Mouse (Mus musculus) left cerebral cortex, postnatal 14 days (tissue): ENCODE data around the gene Eya2. TPM values are rescaled to one million over a fixed set of nuclear protein-coding genes. Genes with fewer than 3 reads are reported as not detected.

Experiments used
- DNase-seq, 2 experiments: peaks; one replicate each; pipeline ENCODE4 v3.0.0; 2021 to 2022; ENCODE audit warnings: low spot score in 2 of 2, mixed read lengths in 1 of 2
- intact Hi-C: fragments of 180-260 bp; cut with DNase I; formaldehyde crosslinking; loops from one replicate; pipeline ENCODE4 v1.15.1; 2025
- total RNA-seq, 2 experiments: library from RNA; stranded (reverse); gene quantifications; 2 replicates each; pipeline ENCODE4 v1.2.3; 2021

The Eya2 gene
- total RNA-seq, 2 experiments from 2014 or later: 4.8 to 5.1 TPM

- intact Hi-C loops: no loop called here
- DNase-seq: no peak
These were observed 10.3 kb upstream of the Eya2 start for GRCm38 (mm10) chr2:165584563-165584962.

GRCm38 (mm10) chr2:165590742-165591141 is 4.1 kb upstream of the Eya2 start:
- intact Hi-C loops: no loop called here
- no peak for DNase-seq

GRCm38 (mm10) chr2:165593763-165594162 is 1.1 kb upstream of the Eya2 start:
- intact Hi-C loops: no loop called here
- DNase-seq: no peak

- intact Hi-C loops: no loop called here
- DNase-seq: no peak
These were observed 841 bp downstream of the Eya2 start for GRCm38 (mm10) chr2:165595676-165596070.

- no peak for DNase-seq
- intact Hi-C loops: no loop called here
These were observed 1.3 kb downstream of the Eya2 start for GRCm38 (mm10) chr2:165596141-165596540.

GRCm38 (mm10) chr2:165597536-165597935 is 2.7 kb downstream of the Eya2 start:
- intact Hi-C loops: no loop called here
- peak in 1 of 2 experiments; percentile 14 for DNase-seq

- intact Hi-C loops: no loop called here
- DNase-seq: no peak
These were observed 3.3 kb downstream of the Eya2 start for GRCm38 (mm10) chr2:165598139-165598538.

GRCm38 (mm10) chr2:165599566-165599965 is 4.7 kb downstream of the Eya2 start:
- intact Hi-C loops: no loop called here
- DNase-seq: no peak

- DNase-seq: no peak
- intact Hi-C loops: no loop called here
These were observed 6.1 kb downstream of the Eya2 start for GRCm38 (mm10) chr2:165600926-165601325.

- intact Hi-C loops: no loop called here
- DNase-seq: no peak
These were observed 6.8 kb downstream of the Eya2 start for GRCm38 (mm10) chr2:165601605-165602004.

- intact Hi-C loops: no loop called here
- no peak for DNase-seq
These were observed 8.9 kb downstream of the Eya2 start for GRCm38 (mm10) chr2:165603775-165604174.

- intact Hi-C loops: no loop called here
- DNase-seq: no peak
These were observed 16.9 kb downstream of the Eya2 start for GRCm38 (mm10) chr2:165611551-165612253.

- intact Hi-C loops: no loop called here
- peak; percentile 48 to 54 for DNase-seq
These were observed 19.0 kb downstream of the Eya2 start for GRCm38 (mm10) chr2:165613741-165614339.

GRCm38 (mm10) chr2:165621488-165621887 is 26.7 kb downstream of the Eya2 start:
- intact Hi-C loops: no loop called here
- no peak for DNase-seq

- intact Hi-C loops: no loop called here
- no peak for DNase-seq
These were observed 27.8 kb downstream of the Eya2 start for GRCm38 (mm10) chr2:165622596-165622995.

GRCm38 (mm10) chr2:165626826-165627225 is 32.0 kb downstream of the Eya2 start:
- DNase-seq: no peak
- intact Hi-C loops: no loop called here

GRCm38 (mm10) chr2:165627974-165628373 is 33.1 kb downstream of the Eya2 start:
- intact Hi-C loops: no loop called here
- DNase-seq: peak in 1 of 2 experiments; percentile 23

- no peak for DNase-seq
- intact Hi-C loops: no loop called here
These were observed 35.1 kb downstream of the Eya2 start for GRCm38 (mm10) chr2:165629900-165630299.

- no peak for DNase-seq
- intact Hi-C loops: no loop called here
These were observed 38.4 kb downstream of the Eya2 start for GRCm38 (mm10) chr2:165633011-165633785.

- intact Hi-C loops: no loop called here
- DNase-seq: no peak
These were observed 39.6 kb downstream of the Eya2 start for GRCm38 (mm10) chr2:165634481-165634880.
